Mouse (Mus musculus) liver (tissue): ENCODE measurements around the gene Slc3a1.

Experiments
- DNase-seq: peaks from one replicate; pipeline ENCODE4 v3.0.0-alpha.2; 2020; ENCODE audit warnings: mixed read lengths

Gene Slc3a1

DNA sequence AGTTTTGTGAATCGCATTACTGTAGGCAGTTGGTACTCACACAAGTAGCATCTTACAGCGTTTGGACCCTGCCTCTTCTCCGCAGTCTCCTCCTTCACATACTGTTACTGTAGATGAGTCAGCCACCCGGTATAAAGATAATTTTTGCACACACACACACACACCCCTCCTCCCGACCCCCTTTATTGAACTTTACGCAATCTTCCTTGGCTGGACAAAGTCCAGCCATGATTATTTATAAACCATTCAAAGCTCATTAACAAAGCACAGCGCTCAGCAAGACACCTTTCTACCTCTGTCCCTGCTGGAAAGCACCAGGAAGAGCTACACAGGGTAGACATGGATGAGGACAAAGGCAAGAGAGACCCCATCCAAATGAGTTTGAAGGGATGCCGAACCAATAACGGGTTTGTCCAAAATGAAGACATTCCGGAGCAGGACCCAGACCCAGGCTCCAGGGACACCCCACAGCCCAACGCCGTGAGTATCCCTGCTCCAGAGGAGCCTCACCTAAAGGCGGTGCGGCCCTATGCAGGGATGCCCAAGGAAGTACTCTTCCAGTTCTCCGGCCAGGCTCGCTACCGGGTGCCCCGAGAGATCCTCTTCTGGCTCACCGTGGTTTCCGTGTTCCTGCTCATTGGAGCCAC is at the start of gene Slc3a1:
Gene Slc3a1 (plus strand): TSS at position 284 of the 647 bp plus-strand sequence.
- no peak for DNase-seq

DNA sequence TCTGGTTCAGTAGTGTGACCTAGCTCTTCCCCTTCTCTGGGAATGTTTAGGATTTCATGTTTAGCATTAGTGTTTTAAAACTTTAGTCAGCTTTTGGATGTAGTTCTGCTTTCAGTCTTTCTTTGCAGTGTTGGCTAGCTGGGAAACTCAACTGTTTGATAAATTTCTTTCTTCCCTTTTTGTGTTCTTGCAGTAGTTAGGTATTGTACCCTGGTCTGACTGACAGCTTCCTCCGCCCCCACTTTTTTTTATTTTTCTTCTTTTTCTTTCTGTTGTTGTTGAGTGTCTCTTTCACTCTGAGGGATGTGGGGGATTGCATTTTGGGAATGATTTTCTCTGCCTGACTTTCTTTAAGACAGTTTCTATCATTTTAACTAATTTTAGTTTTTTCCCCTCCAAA is 46.5 kb upstream of the Slc3a1 start:
- no peak for DNase-seq

DNA sequence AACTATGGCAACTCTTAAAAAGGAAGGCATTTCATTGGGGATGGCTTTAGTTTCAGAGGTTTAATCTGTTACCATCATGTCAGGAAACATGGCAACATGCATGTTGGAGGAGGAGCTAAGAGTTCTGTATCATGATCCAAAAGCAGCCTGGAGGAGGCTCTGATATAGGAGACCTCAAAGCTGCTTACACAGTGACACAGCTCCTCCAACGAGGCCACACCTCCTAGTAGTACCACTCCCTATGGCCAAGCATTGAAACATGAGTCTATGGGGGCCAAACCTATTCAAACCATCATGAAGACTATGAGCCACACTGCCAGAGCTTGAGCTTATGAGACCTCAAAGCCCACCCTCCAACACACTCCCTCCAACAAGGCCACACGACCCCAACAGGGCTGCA is 45.4 kb upstream of the Slc3a1 start:
- peak; percentile 23 for DNase-seq

DNA sequence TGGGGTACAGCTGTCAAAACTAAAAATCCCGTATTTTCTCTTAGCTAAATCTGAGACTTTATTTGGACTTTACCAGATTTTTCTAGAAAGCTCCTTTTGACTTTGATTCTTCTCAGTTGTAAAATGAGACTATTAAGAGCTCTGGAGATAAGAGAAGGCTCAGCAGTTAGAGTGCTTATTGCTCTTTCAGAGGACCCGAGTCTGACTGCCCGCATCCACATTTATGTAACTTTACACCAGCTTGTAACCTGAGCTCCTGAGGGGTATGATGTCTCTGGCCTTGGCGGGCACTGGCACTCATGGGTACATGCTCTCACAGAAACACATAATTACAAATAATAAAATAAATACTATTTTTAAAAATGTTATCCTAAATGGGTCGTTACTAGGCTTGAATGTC is 41.8 kb upstream of the Slc3a1 start:
- DNase-seq, result no peak

DNA sequence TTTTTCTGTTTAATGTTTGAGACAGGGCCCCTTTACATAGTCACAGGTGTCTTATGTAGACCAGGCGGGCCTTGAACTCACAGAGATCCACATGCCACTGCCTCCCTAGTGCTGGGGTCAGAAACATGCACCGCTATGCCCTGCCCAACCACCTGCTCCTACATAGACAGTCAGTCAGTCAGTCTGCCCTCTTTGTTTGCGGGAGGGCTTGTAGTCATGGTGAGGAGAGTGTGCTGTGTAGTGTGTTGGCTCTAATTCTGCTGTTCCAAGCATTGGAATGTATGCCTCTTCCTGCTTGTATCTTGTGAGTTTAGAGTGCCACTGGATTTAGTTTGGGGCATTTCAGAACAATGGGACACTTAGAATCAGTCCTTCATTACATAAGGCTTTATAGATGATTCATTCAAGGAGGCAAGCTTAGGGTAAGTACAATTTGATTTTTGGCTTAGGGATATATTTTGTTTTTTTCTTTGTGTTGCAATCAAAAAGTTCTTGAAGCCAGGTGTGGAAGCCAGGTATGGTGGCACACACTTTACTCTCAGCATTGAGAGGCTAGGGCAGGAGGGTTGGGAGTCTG is 40.3 kb upstream of the Slc3a1 start:
- DNase-seq, result no peak

DNA sequence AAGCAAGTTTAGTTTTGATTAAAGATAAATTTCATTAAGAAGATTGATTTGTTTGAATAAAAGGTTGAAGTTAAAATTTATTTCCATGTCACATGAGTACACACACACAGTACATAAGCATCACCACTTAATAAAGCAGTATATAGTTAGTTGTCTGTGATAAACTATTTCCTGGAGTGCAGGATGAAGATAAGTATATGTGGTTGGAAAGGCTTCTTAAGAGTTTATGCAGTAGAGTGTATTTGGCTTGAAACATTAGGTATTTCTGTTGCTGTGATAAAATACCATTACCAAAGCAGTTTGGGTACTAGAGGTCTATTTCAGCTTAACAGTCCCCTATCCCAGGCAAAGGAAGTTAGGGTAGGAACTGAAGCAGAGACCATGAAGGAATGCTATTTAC is 39.7 kb upstream of the Slc3a1 start:
- DNase-seq, result no peak

DNA sequence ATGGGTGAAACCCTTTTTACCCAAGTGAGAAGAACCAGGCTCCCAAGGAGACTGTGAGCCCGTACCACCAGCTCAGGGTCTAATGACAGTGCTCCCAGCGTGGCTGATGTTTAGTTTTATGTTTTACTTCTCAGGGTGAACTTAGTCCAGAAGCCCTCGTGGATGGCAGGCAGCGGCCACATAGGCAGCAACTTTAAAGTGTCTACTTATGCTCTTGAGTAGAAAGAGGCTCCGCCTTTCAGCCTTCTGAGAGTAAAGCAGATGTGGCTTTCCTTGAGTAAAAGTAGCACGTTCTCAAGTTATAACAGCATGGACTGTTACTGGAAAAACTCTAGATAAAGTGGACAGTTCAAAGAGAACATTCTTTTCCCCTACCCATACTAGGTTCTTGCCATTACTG is 32.3 kb upstream of the Slc3a1 start:
- no peak for DNase-seq

DNA sequence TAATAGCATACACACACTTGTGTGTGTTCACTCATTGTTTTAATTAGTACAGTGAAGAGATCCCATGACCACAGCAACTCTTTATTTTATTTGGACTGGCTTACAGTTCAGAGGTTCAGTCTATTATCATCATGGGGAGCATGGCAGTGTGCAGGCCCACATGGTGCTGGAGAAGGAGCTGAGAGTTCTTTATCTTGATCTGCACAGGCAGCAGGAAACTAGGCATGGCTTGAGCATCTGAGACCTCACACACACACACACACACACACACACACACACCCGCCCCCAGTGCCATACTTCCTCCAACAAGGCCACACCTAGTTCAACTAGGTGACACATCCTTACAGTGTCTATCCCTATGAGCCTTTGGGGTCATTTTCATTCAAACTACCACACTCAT is 30.5 kb upstream of the Slc3a1 start:
- DNase-seq, result no peak

DNA sequence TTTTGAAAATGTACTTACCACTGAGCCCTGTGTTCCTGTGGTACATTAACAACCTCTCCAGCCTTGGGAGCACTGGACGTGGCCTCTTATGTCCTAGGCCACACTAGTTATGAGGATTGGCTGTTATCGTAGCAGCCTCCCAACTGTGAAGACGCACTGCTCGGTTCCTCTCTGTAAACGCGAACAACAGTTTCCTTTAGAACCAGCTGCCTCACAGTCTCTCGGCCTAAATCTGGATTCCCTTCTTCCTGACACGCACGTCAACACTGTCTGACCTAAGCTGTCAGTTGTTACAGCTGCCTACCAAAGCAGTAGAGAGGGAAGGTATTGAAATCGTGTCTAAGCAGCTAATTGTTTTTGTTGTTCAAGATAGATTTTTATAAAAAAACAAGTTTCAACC is 28.5 kb upstream of the Slc3a1 start:
- no peak for DNase-seq

DNA sequence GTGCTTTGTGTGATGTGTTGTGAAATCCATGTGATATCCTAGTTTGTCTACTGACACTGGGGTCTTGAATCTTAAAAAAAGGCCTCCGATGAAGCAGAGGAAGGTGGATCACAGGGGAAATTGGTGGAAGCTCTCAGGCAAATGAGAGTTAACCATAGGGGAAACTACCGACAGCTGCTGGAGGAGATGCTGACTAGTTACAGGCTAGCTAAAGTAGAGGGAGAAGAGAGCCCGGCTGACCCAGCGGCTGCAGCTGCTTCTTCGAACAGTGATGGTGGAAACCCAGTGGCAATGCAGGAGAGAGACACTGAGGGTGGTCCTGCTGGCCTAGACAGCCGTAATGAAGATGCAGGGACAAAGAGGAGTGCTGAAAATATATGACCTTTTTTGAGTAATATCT is 14.7 kb upstream of the Slc3a1 start:
- no peak for DNase-seq

DNA sequence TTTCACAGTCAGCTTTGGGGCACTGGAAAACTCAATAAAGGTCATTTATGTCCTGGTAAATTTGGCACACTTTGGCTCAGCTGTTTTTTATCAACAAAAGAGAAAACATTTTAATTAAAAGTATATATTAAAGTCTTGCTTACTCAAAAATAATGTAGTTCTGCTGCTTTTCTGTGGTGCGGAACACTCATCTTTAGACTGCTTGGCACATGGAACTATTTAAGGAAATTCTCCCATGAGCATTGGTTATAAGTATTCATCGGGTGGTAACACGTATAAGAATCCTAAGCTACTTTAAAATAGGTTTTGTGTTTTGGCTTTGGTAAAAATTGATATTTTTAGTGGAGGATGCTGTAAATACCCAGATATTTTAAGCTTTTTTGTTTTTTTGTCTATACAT is 13.5 kb upstream of the Slc3a1 start:
- no peak for DNase-seq

DNA sequence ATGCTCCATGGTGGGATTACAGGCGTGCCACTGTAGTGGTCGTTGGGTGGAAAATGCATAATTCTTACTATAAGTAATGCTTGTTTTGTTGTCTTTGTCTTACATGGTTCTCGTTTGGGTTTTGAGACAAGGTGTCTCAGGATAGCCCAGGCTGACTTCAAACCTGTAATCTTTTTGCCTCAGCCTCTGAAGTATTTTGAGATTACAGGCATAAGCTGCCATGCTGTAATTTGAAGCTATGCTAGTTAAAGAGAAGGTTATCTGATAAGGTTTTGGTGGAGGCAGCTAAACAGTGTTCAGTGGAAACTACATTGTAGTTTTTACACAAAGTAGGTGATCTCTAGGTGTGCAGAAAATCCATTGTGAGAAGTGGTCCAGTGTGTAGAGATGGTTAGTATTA is 9.8 kb upstream of the Slc3a1 start:
- DNase-seq, result no peak

DNA sequence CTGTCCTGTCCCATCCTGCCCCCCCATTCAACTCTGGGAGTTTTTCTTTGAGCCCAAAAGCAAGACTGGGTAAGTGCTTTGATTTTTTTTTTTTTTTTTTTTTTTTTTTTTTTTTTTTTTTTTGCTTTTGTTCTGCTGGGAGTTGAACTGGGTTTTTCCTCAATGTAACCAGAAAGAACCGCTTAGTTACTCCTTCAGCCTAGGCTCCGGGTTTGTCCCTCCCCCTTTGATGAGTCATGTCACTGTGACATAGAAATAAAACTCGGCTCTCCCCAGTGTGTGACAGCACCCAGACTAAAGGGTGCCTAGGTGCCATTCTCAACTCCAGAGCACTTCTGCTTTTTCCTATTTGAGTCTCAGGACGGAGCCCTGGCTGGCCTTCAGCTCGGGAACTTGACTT is 9.4 kb upstream of the Slc3a1 start:
- no peak for DNase-seq

DNA sequence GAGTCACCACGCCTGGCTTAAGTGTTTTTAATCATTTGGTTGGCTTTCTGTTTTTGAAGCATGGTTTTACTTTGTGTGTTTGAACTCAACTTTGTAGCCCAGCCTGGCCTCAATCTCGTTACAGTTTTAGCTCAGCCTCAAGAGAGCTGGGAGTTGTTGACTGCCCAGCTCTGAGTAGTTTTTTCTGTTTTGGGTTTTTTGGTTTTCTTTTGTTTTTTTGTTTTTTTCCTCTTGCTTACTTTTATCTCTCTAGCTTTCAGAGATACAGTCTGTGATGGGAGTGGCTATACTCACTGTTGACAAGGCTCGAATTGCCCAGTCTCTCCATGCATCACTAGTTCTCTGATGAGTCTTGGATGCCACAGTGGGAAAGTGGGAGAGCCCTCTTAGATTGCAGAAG is 7.8 kb upstream of the Slc3a1 start:
- DNase-seq, result no peak

DNA sequence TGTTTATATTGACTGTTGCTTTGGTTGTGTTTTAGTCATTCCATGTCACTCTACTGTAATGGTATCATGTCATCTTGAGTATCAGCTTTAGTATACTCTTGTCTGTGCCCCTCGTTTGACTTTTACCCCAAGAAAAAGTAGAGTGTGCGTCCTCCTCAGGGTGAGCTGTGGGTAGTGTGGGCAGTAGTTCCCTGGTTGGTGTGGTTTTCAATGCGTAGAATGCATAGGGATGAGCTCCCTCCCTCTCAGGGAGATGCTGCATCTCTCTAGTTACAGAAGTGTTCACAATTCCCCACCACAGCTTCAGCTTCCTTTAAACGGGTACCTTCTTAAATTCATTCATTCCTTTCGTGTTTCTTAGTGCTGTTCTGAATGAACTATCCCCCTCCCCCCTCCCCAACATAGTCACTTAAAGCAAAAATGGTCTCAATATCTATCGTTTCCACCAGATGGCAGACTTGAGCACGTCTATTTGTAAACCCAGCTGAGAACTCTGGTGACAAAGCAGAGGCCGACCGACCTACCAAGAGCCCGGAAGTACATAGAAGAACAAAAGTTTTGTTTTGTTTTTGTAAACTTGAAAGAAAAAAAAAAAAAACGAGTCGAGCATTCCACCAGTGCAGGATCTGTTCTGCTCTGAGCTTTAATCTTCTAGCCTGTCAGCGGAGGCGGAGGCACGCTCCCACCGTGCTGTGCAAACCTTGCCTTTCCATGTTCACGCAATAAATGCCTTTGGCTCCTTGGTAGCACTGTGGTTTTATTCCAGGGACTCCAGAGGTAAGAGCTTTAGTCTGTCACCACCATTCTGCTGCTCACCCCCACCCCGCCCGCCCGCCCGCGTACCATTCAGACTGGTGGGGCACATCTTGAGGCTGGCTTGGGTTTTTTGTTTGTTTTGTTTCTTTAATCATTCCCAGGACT is 4.7 kb upstream of the Slc3a1 start:
- DNase-seq, result peak; percentile 32

DNA sequence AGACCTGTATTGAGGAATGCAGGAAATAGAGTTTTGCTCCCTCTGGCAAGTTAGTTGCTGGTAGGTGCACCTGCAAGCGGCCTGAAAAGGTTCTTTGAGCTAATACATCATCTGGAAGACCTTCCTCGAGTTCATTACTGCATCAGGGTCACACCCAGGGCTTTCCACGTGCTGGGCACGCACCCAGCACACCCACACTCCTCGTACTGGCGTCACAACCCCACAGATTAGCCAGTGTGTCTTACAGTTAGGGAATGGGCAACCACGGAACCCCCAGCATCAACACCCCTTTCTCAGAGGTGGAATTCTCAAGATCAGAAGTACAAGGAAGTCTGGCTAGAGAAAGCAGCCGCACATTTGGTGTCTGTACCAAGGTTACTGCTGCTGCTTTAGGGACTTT is 3.9 kb upstream of the Slc3a1 start:
- no peak for DNase-seq

DNA sequence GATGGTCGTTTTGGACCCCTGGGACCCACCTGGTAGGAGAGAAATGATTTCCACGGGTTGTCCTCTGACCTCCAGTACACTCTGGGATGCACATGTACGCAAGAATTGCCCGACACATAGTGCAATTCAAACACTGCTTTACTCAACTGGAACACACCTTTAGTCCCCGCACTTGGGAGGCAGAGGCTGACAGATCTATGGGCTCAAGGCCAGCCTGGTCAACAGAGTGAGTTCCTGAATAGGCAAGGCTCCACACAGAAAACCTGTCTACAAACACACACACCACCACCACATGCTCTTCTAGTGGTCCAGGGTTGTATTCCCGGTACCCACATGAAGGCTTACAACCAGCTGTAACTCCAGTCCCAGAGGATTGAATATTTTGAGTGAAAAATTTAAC is 3.0 kb upstream of the Slc3a1 start:
- DNase-seq, result no peak

DNA sequence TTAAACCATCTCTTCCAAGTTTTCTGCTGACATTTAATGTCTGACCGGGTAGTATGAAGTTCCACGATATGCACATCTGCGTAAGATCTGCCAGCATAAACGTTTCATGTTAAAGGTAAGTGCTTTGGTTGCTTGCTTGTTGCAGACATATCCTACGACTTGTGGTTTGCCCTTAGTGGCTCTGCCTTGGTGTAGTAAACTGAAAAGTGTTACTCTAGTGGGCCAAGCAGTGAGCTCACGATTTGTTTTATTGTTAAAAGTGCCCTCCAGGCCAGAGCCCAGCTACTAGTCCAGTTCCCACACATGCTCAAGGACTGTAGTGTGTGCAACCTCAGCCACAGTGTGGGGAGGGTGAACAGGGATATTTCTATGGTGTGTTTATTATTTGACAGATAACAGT is 1.7 kb upstream of the Slc3a1 start:
- no peak for DNase-seq

DNA sequence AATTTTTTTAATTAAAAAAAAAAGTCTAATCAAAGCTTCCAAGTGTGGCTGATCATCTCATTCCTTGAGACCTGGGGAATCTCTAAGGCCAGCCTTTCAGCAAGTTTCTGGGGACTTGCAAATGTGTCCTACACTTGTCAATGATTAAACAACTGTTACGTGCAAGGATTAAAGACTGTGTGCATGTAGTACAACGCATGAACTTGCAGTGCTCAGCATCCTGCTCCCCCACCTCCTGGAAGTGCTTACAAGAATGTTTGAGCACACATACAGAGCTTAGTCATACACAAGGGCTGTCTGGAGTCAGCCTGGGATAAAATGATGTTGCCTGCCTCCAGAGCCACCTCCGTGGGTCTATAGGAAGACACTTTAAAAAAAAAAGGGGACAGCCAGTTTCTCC is 929 bp upstream of the Slc3a1 start:
- no peak for DNase-seq

DNA sequence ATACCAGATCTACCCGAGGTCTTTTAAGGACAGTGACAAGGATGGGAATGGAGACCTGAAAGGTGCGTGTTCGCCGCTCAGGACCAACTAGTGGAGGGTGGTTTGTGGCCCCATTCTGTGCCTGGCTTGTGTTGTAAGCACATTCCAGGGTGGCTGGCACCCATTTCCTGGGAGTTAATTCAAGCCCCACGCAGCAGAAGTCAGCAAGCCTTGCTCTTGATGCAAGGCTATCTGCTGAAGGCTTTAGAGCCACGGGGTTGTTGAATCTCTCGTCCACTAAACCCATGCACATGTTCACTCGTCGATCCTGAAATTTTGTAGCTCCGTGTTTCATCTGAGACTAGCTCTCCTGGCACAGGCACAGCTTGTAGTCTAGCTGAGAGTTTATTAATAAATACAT is 621 bp downstream of the Slc3a1 start:
- no peak for DNase-seq

DNA sequence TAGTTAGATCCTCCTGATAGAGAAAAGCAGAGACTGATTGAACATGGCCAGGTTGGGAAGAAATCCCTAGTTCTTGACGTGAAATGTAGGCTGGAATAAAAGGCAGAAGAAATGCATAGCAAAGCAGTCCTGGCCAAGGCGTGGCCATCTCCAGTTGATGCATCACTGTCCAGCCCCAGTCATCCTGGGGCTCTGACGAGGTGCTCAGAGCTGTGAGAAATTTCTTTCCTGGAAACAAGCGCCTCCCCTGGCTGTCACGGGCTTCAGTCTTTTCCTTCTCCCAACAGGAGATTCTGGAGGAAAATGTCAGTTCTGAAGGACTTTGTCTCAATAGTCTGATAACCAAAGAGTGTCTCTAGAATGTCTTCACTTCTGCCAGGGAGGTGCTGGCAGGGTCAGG is 2.5 kb downstream of the Slc3a1 start:
- DNase-seq, result no peak

DNA sequence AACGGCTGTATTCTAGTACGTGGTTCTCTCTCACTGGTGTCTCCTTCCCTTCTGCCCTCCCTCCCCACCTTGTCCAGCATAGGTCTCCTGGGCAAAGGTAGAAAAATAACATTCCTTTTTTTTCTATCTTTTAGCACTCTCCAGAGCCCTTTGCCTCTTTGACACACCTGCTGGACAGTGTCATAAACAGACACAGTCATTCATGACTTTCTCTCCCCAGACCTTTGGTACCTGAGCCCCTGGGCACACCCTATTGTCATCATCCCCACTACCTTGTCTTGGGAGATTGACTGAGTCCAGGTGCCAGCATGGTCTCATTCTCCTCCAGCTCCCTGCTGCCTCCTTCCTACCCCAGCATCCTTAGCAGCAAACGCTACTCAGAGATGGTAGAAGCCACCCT is 4.9 kb downstream of the Slc3a1 start:
- no peak for DNase-seq

DNA sequence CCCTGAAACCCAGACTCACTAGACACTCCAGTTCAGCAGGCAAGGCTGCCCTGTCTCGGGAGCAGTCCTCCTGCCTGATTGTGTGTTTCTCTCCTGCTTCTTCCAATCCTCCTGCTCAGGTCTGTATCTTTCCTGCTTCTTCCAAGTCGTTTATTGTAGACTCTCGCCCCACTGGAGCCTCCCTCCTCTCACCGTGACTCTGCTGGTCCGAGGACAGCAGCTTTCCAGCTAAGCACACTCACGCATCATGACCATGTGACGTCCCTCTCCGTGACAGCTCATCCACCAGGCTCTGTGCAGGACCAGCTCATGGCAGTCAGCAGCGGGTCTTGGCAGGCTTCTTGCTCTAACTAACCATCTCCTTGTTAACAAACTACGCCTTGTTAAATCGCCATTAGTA is 5.9 kb downstream of the Slc3a1 start:
- DNase-seq, result no peak

DNA sequence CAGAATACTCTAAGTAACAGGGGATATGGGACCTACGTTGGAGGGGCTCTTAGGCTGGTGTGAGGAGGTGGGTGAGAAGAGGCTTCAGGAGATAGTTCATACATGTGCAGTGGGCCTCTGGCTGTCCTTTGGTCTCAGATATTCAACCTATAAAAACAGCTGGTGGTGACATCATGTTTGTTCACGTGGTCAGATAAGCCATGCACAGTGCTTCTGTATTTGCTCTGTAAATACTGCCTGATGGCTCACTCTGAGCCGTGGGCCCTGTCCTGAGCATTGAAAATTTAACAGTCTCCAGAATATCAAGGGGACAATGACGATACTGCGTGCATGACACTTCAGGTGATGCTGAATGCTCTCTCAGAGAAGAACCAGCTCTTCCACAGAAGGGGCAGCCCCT is 9.7 kb downstream of the Slc3a1 start:
- DNase-seq, result no peak
